Mouse (Mus musculus) liver, embryonic 14.5 days (tissue): Measurements from ENCODE around the gene Sh3pxd2a.

Source experiments
- CTCF ChIP-seq: IDR thresholded peaks from 2 replicates; pipeline ENCODE4 v1.5.1; 2016; ENCODE audit warnings: antibody characterized with exemption, low read depth, control low read depth
- EP300 ChIP-seq: IDR thresholded peaks from 2 replicates; pipeline ENCODE4 v1.6.1; 2016; ENCODE audit warnings: antibody characterized with exemption, low read depth

DNA sequence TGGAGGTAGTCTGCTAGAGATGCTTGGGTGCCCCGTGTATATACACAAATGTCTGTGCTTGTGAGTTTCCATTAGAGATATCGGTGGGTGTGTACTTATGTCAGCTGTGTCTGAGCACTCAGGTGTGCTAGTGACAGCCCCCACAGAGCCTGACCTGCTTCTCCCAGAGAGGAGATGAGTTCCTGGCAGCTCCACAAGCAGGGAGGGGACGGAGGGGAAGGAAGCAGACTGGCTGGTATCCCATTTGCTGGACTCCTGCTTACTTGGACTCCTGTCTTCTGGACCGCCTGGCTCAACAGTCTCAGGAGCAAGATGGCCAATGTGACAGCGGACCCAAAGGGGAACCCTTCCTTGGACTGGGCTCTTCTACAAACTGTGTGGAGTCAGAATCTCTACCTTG lies 234.7 kb downstream of the Sh3pxd2a start:
- TF ChIP-seq CTCF (no peak), EP300 (no peak)
